Mouse (Mus musculus): ENCODE data around the gene Smim13. TPM values are rescaled to one million over a fixed set of nuclear protein-coding genes. Genes with fewer than 3 reads are reported as not detected.

Gene Smim13
- polyA plus RNA-seq, 1 experiment from 2014 or later = 10.0 TPM

DNA sequence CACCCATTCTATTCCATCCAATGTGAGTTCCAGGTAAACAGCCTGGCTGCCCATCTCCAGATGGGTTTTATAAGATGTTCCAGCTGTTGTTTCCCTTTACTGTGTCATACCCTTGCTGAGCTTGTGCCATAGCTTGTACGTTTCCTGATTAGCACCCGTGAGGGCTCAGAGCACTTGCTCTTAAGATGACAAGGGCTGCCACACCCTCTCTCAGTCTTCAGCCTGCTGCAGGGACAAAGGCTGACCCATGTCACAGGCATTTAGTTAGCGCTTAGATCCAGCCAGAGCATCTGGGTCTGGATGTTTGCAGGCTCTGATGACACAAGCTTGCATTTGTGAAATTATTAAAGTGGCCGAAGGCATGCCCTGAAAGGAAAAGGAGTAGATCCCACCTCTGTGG, 50.4 kb downstream of the Smim13 start:
- 58% methylated on average over 4 of the region's 4 CpGs for WGBS
- no peak overlapping the region for H3K27ac ChIP-seq (ENCODE audit: low read length)
- ATAC-seq (ENCODE audit: low FRiP score, low TSS enrichment) = no peak

DNA sequence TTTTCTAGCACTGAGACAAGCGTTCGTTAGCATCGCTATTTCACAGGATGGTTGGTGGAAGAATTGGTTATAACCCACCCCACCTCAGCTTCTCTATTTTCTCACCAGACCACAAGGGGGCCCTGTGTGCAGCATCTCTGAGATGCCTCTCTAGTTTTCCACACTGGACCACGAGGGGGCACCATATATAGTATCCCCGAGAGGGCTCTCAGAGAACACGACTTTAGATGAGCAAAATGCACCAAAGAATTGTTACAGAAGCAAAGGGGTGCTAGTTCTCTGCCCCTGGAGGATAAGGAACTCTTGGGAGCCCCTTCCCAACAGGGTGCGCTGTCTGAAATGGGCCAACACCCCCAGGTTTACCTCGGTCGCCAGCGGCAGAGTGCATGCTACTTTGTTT, 53.1 kb downstream of the Smim13 start:
- no peaks in the 10 kb centered on the region for H3K9me3 ChIP-seq (ENCODE audit: low read length)
- no peaks in the 10 kb centered on the region for H3K27me3 ChIP-seq (ENCODE audit: insufficient read depth, low read length)
- H3K9ac ChIP-seq (replicated peaks; ENCODE audit: low read length) = no peak overlapping the region
- no peak overlapping the region for H3K4me2 ChIP-seq (replicated peaks; ENCODE audit: low read depth, low read length)
- H3K36me3 ChIP-seq (ENCODE audit: insufficient read depth, low read length) = no peaks in the 10 kb centered on the region
- ATAC-seq (ENCODE audit: low FRiP score, low TSS enrichment) = no peak
- 63% methylated on average over 10 of the region's 10 CpGs for WGBS
- no peak overlapping the region for H3K27ac ChIP-seq (ENCODE audit: low read length)
- H3K4me3 ChIP-seq (ENCODE audit: low read length) = no peak overlapping the region
- H3K4me1 ChIP-seq (ENCODE audit: insufficient read depth, low read length) = peaks cover 5% of the 10 kb centered on the region; the same call in 1 of the 2 replicates

More for the DNA sequence above, 50.4 kb downstream of the Smim13 start:
- Histone ChIP-seq H3K27me3 (ENCODE audit: insufficient read depth, low read length) (no peaks in the 10 kb centered on the region), H3K9me3 (ENCODE audit: low read length) (no peaks in the 10 kb centered on the region), H3K9ac (replicated peaks; ENCODE audit: low read length) (no peak overlapping the region), H3K4me3 (ENCODE audit: low read length) (no peak overlapping the region), H3K4me2 (replicated peaks; ENCODE audit: low read depth, low read length) (no peak overlapping the region), H3K36me3 (ENCODE audit: insufficient read depth, low read length) (no peaks in the 10 kb centered on the region), H3K4me1 (ENCODE audit: insufficient read depth, low read length) (peaks cover 5% of the 10 kb centered on the region; the same call in 1 of the 2 replicates)

DNA sequence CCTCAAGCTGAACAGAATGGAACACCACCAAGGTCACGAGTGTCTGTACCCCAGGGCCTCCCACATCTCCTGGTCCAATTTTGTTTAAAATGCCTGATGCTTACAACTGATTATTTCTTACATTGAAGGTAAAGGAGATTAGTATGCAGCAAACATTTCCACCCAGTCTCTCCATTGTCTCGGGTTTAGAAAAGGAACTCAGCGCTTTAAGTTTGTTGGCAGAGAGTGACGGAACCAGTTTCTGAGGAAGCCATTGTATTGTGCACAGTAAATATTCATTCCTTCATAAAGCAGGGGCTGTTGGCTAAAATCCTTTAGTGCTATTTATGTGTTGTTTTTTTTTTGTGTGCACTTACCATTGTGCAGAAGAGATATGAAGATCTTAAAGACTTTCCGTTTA, 71.1 kb downstream of the Smim13 start:
- no peak for ATAC-seq (ENCODE audit: low FRiP score, low TSS enrichment)
- H3K27me3 ChIP-seq (ENCODE audit: insufficient read depth, low read length) = no peaks in the 10 kb centered on the region
- H3K4me1 ChIP-seq (ENCODE audit: insufficient read depth, low read length) = no peaks in the 10 kb centered on the region
- H3K9me3 ChIP-seq (ENCODE audit: low read length) = no peaks in the 10 kb centered on the region
- H3K4me3 ChIP-seq (ENCODE audit: low read length) = no peak overlapping the region
- no peak overlapping the region for H3K4me2 ChIP-seq (replicated peaks; ENCODE audit: low read depth, low read length)
- no peak overlapping the region for H3K9ac ChIP-seq (replicated peaks; ENCODE audit: low read length)
- no peak overlapping the region for H3K27ac ChIP-seq (ENCODE audit: low read length)
- 73% methylated on average over 5 of the region's 5 CpGs for WGBS
- peaks cover 17% of the 10 kb centered on the region for H3K36me3 ChIP-seq (ENCODE audit: insufficient read depth, low read length)

DNA sequence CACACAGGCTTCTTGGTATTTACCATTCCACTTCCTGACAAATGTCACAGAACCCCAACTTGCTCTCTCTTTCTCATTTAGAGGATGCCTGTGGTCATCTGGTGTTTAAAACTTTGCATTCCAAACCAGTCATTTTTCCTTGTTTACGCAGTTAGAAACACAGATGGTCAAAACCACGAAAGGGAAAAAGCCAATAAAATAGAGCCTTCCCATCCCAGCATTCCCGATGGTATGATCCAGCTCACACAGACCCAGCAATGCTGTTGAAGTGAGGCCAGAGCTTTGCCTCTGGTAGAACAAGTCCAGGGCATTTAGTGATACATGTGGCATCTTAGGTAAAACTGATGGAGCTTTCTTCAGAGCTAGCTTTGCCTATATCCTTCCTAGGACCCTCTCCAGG, 71.8 kb downstream of the Smim13 start:
- Histone ChIP-seq H3K4me1 (ENCODE audit: insufficient read depth, low read length) (no peaks in the 10 kb centered on the region), H3K4me3 (ENCODE audit: low read length) (no peak overlapping the region), H3K9ac (replicated peaks; ENCODE audit: low read length) (no peak overlapping the region), H3K27ac (ENCODE audit: low read length) (no peak overlapping the region), H3K27me3 (ENCODE audit: insufficient read depth, low read length) (no peaks in the 10 kb centered on the region), H3K36me3 (ENCODE audit: insufficient read depth, low read length) (peaks cover 12% of the 10 kb centered on the region), H3K4me2 (replicated peaks; ENCODE audit: low read depth, low read length) (no peak overlapping the region), H3K9me3 (ENCODE audit: low read length) (no peaks in the 10 kb centered on the region)
- no peak for ATAC-seq (ENCODE audit: low FRiP score, low TSS enrichment)
- 58% methylated on average over 3 of the region's 3 CpGs for WGBS

- no peak overlapping the region for H3K27ac ChIP-seq (ENCODE audit: low read length)
- 70% methylated on average over 4 of the region's 4 CpGs for WGBS
- H3K36me3 ChIP-seq (ENCODE audit: insufficient read depth, low read length) = no peaks in the 10 kb centered on the region
Measured at GRCm38 (mm10) chr13:41324631-41325030, 75.0 kb downstream of the Smim13 start.

DNA sequence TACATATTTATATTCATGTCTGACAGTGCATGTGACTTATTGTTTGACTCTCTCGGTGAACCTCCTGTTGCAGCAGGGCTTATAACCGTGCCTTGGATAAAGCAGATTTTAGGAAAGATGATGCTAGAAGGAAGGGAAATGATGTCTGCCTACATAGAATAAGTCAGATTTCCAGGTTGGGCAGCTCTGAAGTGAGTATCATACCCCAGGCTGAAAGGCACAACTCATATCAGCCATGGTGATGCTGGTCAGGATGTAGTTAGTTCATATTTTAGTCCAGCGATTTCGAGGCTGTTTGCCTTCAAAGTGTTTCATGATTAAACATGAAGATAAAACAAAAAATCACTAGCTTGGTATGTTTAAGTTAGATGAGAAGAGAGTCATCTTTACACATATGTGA, 75.7 kb downstream of the Smim13 start:
- H3K36me3 ChIP-seq (ENCODE audit: insufficient read depth, low read length) = 0 out of 2 replicates have a peak, but pooled peaks cover 2% of the 10 kb centered on the region
- H3K27ac ChIP-seq (ENCODE audit: low read length) = no peak overlapping the region
- H3K4me3 ChIP-seq (ENCODE audit: low read length) = no peak overlapping the region
- peaks cover 12% of the 10 kb centered on the region for H3K4me1 ChIP-seq (ENCODE audit: insufficient read depth, low read length)
- ATAC-seq (ENCODE audit: low FRiP score, low TSS enrichment) = no peak
- H3K9me3 ChIP-seq (ENCODE audit: low read length) = no peaks in the 10 kb centered on the region
- no peak overlapping the region for H3K4me2 ChIP-seq (replicated peaks; ENCODE audit: low read depth, low read length)
- WGBS = 83% methylated on average over 4 of the region's 4 CpGs
- no peak overlapping the region for H3K9ac ChIP-seq (replicated peaks; ENCODE audit: low read length)
- no peaks in the 10 kb centered on the region for H3K27me3 ChIP-seq (ENCODE audit: insufficient read depth, low read length)

More at GRCm38 (mm10) chr13:41324631-41325030, 75.0 kb downstream of the Smim13 start:
- Histone ChIP-seq H3K4me2 (replicated peaks; ENCODE audit: low read depth, low read length) (no peak overlapping the region), H3K9ac (replicated peaks; ENCODE audit: low read length) (no peak overlapping the region), H3K4me1 (ENCODE audit: insufficient read depth, low read length) (peaks cover 7% of the 10 kb centered on the region), H3K9me3 (ENCODE audit: low read length) (no peaks in the 10 kb centered on the region), H3K27me3 (ENCODE audit: insufficient read depth, low read length) (no peaks in the 10 kb centered on the region), H3K4me3 (ENCODE audit: low read length) (no peak overlapping the region)
- ATAC-seq (ENCODE audit: low FRiP score, low TSS enrichment) = no peak

GRCm38 (mm10) chr13:41326134-41326533, 76.5 kb downstream of the Smim13 start:
- H3K9ac ChIP-seq (replicated peaks; ENCODE audit: low read length) = no peak overlapping the region
- H3K4me3 ChIP-seq (ENCODE audit: low read length) = no peak overlapping the region
- H3K4me1 ChIP-seq (ENCODE audit: insufficient read depth, low read length) = peaks cover 12% of the 10 kb centered on the region
- no peaks in the 10 kb centered on the region for H3K9me3 ChIP-seq (ENCODE audit: low read length)
- no peaks in the 10 kb centered on the region for H3K27me3 ChIP-seq (ENCODE audit: insufficient read depth, low read length)
- ATAC-seq (ENCODE audit: low FRiP score, low TSS enrichment) = no peak
- 79% methylated on average over 4 of the region's 4 CpGs for WGBS
- no peak overlapping the region for H3K4me2 ChIP-seq (replicated peaks; ENCODE audit: low read depth, low read length)
- H3K36me3 ChIP-seq (ENCODE audit: insufficient read depth, low read length) = 0 out of 2 replicates have a peak, but pooled peaks cover 3% of the 10 kb centered on the region
- H3K27ac ChIP-seq (ENCODE audit: low read length) = no peak overlapping the region

Other genes starting within 250 kb of the Smim13 start
- gene Pak1ip1, start 248.8 kb upstream of the Smim13 start, polyA plus RNA-seq (2015; fragmentation: Nextera tagmentation; extraction: Ambion mirVana) = 68.5 and 69.2 TPM in 2 replicates
- gene Tmem14c, start 233.6 kb upstream of the Smim13 start, polyA plus RNA-seq (2015; fragmentation: Nextera tagmentation; extraction: Ambion mirVana) = 216 and 224 TPM in 2 replicates
- gene Mak, start 170.1 kb upstream of the Smim13 start, polyA plus RNA-seq (2015; fragmentation: Nextera tagmentation; extraction: Ambion mirVana) = 0.46 and 0.70 TPM in 2 replicates
- not detected in 2 replicates for gene Gcm2, start 138.8 kb upstream of the Smim13 start, polyA plus RNA-seq (2015; fragmentation: Nextera tagmentation; extraction: Ambion mirVana)
- not detected in 2 replicates for gene Sycp2l, start 135.5 kb upstream of the Smim13 start, polyA plus RNA-seq (2015; fragmentation: Nextera tagmentation; extraction: Ambion mirVana)
- gene Elovl2, start 29.4 kb upstream of the Smim13 start, polyA plus RNA-seq (2015; fragmentation: Nextera tagmentation; extraction: Ambion mirVana) = 23.3 and 23.7 TPM in 2 replicates
- not detected in 2 replicates for gene Gm17364, start 24.1 kb downstream of the Smim13 start, polyA plus RNA-seq (2015; fragmentation: Nextera tagmentation; extraction: Ambion mirVana)
- 27.9 and 28.5 TPM in 2 replicates for gene Nedd9, start 237.5 kb downstream of the Smim13 start, polyA plus RNA-seq (2015; fragmentation: Nextera tagmentation; extraction: Ambion mirVana)